Mouse (Mus musculus): ENCODE measurements around the gene Ttc39b.

DNA sequence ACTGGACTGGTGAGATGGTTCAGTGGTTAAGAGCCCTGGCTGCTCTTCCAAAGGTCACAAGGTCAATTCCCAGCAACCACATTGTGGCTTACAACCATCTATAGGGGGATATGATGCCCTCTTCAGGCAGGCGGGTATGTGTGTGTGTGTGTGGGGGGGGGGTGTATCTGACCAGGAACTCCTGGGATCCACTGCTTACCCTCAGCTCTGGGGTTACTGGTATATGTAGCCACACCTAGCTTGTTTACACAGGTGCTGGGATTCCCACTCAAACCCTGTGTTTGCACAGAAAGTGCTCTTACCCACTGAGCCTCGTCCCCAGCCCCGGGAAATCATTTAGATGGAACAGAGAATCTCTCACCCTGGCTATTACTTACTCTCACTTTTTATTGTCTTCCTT lies 13.7 kb upstream of the Ttc39b start:
- TF ChIP-seq CTCF (IDR thresholded peaks at IDR 0.05; ENCODE audit: low read depth), result no peak
- no peak for TF ChIP-seq EP300 (IDR thresholded peaks at IDR 0.05; ENCODE audit: low read depth)

Data from liver, embryonic 14.5 days (tissue).